Mouse (Mus musculus) right cerebral cortex, postnatal 36 days (tissue): ENCODE measurements around the gene Dbil5.
"Not testable (repeated sequence)": the region's sequence is repeated elsewhere in the genome, so short reads cannot be mapped to it uniquely, and the experiment has no call there.

ENCODE experiments used
- DNase-seq, 2 experiments: peaks; one replicate each; pipeline ENCODE4 v3.0.0; 2022; ENCODE audit warnings: low spot score in 2 of 2, mixed read lengths in 1 of 2

Dbil5 gene

DNA sequence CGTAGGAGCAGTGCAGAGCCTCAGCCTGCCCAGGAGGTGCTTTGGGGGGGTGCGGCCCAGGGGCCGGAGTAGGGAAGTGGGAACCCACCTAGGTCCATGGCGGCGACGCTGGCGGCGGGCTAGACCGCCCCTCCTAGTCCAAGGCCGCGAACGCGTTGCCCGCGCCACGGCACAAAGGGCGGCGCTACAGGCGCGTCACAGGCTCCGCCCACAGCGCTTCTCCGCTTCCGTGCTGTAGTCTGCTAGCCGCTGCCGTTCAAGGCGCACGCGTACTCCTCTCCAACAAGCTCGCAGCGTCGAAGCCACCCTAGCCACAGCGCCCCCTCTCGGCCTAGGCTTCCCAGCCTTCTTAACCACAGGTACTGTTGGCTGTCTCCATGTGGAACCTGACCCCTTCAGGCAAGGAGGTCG is at the start of gene Dbil5, which contains the start of gene Gemin4:
Dbil5 (plus strand) TSS at position 219 of the 411 bp plus-strand sequence.
Gemin4 (minus strand) TSS at position 275 of the 411 bp plus-strand sequence.
- DNase-seq, result peak; percentile 96

DNA sequence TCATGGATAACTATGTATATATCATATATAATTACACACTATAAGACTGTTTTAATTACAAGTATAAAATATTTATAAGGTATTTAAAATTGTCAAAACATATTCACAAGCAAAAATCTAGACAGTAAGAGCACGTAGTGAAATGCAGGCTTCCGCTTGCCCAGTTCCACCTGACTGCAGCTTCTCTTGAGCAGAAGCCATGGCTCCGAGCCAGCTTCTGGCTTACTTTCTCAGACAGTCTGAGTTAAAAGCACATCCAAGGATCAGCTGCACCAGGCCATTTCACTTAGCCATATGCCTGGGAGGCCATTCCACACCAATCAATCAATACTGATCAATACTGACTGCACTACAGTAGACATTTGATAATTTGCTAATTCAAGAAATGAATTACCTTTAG is 48.4 kb upstream of the Dbil5 start:
- no peak for DNase-seq

DNA sequence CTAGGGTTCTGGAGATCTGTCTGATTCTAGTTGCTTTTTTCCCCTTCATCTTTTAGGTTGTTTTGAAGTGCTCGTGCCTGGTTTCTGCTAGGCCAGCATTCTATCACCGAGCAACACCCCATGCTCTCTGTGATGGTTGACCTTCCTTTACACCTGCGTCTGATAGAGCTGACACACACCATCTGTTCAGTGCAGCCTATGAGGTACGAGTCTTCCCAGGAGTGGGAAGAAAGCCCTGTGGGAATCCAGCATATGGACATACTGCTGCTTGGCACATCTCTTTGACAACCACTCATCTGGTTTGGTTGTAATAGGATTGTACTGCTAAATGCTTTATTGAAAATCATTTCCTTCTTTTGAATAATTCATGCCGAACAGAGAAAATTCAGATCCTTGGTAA is 47.2 kb upstream of the Dbil5 start:
- no peak for DNase-seq

DNA sequence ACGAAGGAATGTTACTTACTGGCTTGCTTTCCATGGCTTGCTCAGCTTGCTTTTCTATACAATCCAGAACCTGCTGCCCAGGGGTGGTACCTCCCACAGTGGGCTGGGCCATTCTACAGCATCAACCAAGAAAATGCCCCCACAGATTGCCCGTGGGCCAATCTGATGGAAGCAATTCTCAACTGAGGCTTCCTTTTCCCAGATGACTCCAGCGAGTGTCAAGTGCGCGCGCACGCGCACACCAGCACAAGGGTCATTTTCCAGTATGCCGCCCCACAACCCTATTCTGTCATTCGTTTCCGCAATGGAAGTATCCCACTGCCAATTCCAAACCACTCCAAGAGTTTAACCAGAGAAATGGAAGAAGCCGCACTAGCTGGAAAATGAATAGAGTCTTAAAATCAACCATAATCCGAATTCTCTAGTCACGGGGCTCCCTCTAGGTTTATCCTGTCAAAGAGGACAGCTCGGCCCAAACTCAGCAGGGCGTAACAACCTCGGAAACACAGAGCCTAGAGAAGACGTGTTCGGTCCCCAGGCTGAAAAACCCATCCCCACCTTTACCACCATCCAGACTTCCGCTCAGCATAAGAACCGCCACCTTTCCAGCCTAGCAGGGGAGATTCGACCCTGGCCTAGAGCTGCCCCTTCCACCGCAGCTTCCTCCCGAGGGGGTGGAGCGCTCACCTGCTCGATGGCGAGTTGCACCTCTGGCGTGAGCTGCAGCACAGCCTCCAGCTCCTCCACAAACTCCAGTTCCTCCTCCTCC is 38.5 kb upstream of the Dbil5 start:
- DNase-seq, result peak; percentile 53 to 55

DNA sequence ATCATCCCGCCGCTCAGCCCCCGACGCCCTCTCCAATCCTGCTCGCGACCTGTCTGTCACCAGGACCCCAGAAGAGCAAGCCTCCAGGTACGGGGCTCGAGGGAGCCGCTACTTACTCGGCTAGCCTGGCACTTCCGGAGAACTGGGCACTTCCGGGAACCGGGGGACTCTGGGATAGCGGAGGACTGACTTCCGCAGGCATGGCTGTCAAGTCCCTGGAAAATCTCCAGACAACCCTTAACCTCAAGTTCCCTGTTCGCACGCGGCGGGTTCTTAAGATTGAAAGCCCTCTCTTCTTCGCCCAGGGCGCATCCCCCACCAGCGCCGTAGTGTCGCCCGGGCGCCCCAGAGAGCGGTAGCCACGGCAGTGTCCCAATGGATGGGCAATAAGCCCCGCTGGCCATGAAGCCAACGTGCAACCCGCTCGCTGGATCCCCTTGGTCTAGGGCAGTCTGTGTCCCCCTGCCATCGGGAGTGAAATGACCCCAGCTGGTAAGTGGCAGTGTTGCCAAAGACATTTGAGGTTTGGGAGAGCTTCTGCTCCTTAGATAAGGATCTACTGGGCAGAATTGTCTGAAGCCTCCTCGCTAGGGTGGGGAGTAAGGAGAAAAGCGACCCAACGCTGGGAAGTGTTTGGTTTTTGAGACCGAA is 37.8 kb upstream of the Dbil5 start, which contains the start of the genes Vps53 and Fam57a:
Vps53 (minus strand) TSS at position 153 of the 651 bp plus-strand sequence.
Fam57a (plus strand) TSS at position 177 of the 651 bp plus-strand sequence.
- peak; percentile 83 to 88 for DNase-seq

DNA sequence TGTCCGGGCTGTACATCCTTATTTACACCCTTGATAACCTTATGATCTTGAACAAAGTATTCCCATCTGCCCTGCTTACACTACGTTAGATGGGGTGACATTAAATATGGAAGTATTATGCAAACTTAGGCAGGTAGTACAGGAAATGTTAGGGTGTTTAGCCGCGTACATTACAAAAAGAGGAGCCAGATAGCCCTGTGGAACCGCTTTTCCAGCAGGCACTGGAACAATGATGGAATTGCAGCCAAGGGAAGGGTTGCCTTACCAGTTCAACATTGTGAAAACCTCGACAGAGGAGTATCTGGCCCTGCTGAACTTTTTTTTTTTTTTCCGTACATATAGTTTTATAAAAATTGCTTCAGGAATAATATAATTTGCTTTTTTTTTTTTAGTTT is 37.3 kb upstream of the Dbil5 start:
- no peak for DNase-seq

DNA sequence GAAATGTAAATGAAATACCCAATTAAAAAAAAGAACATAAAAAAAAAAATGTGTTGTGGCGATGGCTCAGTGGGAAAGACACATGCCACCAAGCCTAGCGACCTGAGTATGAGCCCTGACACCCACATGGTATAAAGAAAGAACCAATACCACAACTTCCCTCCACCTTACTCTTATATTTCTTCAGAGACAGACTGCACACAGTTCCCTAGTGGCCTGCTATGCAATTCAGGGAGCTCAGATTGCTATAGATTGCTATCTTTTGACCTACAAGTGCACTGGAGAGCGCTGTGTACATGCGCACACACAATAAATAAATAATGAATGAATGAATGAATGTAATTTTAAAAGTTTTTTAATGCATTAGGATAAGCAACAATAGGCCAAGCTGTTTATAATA is 33.7 kb upstream of the Dbil5 start:
- no peak for DNase-seq

DNA sequence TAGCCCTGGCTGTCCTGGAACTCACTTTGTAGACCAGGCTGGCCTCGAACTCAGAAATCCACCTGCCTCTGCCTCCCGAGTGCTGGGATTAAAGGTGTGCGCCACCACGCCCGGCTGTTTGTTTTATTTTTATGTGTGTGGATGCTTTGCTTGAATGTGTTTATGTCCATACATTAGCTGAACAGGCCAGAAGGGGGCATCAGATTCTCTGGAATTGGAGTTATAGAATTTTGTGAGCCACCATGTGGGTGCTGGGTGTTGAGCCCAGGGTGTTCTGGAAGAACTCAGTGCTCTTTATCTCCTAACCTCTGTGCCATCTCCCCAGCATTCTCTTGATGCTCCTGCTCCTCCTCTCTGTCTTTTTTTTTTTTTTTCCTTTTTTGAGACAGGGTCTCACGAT is 30.5 kb upstream of the Dbil5 start:
- DNase-seq, result no peak

DNA sequence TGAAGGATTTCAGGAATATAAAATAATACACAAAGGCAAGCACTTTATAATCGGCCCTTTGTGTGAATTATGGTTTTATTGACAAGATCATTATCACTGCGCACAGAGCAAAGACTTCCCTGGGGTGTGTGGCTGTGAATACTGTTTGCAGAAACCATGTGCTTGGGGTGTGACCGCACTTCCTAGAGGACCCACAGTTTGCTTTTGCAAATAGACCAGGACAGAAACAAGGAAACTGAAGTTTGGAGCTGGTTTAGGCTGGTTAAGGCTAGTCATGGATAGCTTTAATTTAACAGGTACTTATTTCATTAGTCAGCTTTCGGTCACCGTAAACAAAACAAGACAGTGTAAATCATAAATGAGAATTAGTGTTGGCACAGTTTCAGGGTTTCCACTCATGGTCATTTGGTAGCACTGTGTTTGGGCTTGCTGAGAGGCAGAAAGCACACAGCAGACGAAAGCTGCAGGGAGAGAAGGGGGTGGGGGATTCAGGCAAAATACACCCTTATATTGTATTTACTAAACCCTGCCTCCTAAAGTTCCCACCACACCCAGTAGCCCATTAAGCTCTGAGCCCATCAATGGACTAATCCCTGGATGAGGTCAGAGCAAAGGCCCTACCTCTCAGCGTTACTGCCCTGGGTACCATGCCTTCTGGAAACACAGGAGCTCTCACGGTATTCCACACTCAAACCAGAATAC is 21.0 kb upstream of the Dbil5 start:
- no peak for DNase-seq

DNA sequence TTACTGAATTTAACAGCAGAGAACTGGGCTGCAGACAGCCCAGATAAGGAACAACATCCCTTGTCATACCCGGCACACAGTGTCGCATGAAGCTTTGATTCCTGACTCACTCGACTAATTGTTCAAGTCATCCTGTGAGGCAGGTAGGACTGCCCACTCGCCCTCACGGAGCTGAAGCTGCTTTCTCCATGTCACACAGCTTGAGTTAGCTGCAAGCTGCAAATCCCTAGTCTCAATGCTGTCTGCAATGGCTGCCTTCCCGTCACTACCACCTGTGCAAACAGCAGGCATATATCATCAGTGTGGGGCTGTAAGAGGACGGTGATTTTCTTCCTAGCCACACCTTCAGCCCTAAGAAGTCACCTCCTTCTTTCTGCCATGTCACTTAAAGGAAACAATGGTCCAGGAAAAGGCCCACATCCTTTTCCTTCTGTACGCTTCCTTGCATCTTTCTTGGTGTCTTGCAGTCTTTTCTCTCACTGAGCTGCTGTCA is 20.4 kb upstream of the Dbil5 start:
- no peak for DNase-seq

DNA sequence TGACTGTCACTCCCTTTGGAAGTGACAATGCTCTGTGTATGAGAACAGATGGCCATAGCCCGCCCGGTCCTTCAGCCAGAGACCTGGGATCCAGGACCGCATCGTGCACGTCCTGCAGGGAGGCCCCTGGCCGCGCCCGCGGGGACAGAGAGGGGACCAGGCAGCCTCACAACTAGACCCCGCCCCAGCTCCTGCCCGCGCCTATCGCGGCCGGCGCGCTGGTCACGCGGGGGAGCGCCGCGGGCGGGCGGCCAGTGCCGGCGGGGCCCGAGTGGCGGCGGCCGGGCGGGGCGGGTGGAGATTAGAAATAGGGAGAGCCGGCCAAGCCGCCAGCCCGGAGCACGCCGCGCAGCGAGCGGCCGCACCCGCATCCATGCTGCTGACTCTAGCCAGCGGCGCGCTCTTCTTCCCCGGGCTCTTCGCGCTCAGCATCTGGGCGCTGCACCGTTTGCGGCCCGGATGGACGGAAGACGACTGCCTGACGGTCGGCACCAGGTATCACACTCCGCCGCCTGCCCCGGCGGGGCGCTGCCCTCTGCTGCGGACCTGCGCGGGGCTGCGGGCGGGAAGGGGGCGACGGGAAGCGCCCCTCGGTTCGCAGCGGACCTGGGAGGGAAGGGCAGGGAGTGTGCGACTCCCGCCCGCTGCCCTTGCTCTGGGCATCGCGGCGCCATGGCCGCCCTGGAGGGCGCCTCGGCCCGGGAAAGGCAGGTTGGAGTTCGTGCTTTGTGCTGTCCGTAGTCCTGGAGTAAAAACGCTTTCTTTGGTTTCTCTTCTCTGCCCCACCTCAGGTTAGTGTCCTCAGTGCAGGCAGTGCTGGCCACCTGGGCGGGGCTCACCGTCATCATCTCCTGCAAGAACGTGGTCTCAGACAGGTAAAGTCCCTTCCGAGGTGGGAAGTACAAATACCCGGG is 15.4 kb upstream of the Dbil5 start:
- DNase-seq, result peak; percentile 70 to 81

DNA sequence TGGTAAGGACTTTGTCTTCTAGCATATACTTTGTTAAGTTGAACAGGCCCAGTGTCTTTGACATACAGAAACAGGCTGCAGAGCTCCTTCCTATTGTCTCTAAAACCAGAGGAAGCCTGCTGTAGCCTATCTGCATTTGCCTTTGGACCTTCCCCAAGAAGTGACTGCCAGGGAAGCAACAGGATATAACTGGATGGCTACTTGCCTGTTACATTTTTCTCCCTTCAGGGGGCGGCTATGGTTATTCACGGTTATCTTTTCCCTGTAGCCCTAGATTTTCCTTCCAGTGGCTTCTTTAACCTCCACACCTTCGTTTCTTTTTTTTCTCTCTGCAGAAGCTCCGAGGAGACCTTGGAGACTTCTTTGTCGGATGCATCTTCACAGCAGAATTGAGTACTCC is 10.6 kb upstream of the Dbil5 start:
- no peak for DNase-seq

DNA sequence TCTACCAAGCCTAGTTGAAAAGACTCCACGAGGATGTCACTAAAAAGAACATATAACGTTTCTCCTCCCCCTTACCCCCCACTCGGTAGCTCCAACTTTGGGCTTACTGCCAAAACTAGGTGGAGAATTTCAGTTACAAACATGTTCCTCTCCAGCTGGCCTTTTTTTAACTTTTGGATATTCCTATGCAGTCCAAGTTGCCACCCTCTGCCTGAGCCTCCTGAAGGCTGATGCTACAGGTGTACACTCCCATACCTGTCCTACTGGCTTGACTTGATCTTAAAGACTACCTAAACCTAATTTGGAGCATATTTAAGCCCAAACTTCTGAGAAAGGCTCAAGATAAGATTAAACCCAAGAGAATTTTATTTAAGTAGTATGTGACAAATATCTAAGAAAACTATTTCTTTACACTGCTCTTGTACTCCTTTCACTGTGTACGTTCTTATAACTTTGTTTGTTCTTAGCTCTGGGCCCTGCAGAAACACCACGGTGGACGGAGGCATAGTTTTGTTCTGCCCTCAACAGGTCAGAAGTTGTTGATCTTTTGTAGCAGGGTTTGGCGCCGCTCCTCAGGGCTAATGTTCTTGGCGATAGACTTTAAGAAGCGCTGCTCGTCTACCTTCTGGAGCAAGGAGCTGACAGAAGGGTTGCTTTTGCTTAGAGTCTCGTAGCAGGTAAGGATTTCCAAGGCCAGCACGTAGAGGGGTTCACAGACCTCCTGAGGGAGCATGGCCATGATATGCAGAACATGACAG is 7.0 kb upstream of the Dbil5 start:
- DNase-seq, result no peak

DNA sequence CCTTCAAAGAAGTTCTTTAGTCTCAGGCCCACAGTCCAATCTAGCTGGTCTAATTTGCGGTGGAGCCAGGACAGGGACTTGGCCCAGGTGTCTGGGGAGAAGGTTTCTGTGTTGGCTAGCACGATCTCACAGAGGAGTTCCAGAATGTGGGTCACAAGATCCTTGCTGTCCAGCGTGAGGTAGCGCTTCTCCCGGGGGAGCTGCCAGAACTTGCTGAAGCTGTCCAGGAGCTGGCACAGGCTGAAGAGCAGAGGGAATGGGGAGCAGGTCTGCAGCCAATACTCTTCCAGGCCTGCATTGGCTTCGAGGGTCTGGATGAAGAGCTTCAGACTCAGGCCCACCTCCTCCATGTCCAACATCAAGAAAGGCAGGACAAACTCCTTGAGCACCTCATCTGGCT is 5.8 kb upstream of the Dbil5 start:
- not testable (repeated sequence) for DNase-seq

DNA sequence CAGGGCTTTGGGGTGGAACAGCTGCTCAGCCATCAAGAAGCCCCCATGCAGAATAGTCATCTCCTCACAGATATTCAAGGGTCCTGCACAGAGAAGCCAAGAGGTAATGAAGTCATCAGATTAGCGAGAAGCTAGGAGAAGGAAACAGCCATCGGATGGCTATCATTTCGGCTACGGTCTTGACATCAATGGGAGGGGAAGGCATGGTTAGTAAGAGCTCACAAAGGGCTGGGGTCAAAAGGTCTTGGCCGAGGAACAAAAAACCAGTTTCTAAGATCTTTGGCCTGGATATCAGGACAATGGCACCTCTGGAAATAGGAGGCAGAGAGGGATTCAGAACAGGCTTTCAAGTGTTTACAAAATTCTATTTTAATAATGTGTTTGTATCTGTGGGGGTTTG is 3.6 kb upstream of the Dbil5 start:
- no peak for DNase-seq

DNA sequence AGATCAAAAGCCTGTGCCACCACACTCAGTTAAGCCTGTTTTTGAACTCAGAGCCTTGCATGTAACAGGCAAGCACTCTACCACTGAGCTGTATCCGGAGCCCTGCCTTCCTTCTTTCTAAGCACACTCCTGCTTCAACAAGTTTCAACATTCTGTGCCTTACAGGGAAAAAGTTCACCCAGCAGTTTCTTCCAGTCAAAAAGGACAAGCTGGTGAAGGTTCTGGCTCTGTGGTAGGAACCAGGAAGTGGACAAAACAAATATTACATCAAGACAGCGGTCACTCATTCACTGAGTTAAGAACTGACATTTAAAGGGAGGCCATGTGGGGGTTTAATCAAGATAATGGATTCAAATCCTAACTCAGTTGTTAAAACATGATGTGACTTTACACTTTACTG is 2.4 kb upstream of the Dbil5 start:
- DNase-seq, result no peak

DNA sequence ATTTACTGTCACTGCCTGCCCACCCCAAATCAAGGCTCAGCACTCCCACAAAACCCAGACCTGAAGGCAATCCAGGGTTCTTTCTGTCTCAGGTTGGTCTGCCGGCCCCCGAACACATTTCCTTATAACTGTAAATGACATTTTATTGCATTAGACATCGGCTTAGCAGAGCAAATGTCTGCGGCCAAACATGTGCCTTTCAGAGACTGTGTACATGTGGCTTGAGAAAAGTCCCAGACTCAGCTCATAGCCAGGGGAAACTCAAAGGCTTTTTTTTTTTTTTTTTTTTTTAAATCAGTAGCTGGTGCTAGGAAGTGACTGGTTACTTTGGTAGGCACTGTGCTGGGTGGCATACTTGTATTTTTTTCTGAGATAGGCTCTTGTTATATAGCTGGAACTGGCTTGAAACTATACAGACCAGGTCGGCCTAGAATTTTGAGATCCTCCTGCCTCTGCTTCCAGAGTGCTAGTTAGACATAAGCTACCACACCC is 1.3 kb upstream of the Dbil5 start:
- DNase-seq, result no peak

DNA sequence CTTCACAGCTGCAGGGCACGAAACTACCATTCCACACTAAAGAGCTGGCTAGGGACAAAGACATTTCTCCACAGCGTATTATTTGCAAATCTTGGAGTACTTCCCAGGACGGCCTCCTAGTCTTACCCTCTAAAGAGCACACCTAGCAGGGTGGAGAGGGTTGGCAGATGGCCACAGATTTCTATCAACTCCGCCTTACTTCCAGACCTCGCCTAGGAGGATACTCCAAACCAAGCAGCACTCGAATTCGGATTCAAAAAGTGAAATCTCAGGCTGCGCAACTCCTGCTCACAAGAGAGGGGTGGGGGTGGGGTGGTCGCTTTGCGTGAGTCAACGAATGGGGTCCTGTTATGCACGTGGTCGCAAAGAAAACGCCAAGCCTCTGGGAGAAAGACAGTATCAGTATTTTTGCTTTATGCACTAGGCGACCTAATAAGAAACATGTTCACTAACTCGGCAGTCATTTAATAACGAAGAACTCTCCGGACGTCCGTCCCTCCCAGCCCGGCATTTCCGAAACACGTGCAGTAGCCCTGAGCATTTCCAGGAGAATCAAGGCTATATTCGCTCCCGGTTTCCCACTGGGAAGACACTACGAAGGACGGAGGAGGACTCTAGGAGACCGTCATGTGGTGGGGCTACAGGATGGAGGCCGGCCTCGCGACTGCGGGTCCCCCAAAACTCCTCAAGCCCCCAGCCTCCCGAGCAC is 573 bp upstream of the Dbil5 start:
- DNase-seq, result no peak

DNA sequence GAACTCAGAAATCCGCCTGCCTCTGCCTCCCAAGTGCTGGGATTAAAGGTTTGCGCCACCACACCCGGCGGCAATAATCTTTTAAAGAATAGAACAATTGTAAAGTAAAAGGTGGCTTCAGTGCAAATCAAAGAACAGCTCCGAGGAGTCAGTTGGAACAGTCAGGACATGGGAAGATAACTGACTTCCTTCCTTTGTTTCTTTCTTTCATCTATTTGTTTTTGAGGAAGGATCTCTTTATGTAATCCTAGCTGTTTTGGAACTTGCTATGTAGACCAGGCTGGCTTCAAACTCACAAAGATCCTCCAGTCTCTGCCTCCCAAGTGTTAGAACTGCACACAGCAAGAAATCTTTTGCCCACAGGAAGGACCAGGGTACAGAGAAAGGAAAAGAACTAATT is 7.2 kb downstream of the Dbil5 start:
- DNase-seq, result no peak

DNA sequence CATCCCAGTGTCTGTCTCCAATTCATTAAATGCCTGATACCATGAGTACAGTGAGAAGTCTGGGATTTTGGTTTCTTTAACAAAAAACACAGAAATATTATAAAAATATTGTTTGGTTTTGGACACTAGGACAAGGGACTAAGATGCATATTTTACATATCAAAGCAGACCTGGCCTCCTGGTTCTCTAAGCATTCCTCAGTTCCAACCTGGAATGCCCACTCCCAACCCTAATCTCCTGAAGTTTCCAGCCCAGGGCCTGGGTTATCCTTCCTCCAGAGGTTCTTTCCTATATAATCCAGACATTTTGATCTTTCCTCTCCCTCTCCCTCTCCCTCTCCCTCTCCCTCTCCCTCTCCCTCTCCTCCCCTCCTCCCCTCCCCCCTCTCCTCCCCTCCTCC is 7.6 kb downstream of the Dbil5 start:
- no peak for DNase-seq
